Mouse (Mus musculus) stomach, embryonic 16.5 days (tissue): ENCODE results near the gene Pitpnc1. TPM values are rescaled to one million over a fixed set of nuclear protein-coding genes. Genes with fewer than 3 reads are reported as not detected.
A peak's percentile ranks its signal among the peaks of the same experiment; 100 is the strongest.

Source experiments
- ATAC-seq: fragments of 200-750 bp; cut with Nextera tagmentation; 2 replicates; pipeline ENCODE4 v1.8.0; 2017; ENCODE audit warnings: moderate number of reproducible peaks, moderate TSS enrichment; ENCODE audit not compliant: insufficient read depth, low FRiP score
- H3K27ac ChIP-seq: fragments of 300-500 bp; sonication (generic); 2 replicates; pipeline ENCODE4 v1.5.1; 2014; ENCODE audit warnings: low read length
- H3K27me3 ChIP-seq: fragments of 300-500 bp; sonication (generic); 2 replicates; pipeline ENCODE4 v1.6.1; 2014; ENCODE audit warnings: low read length, control low read depth, mixed read lengths; ENCODE audit not compliant: control insufficient read depth, insufficient read depth
- H3K36me3 ChIP-seq: fragments of 300-500 bp; sonication (generic); 2 replicates; pipeline ENCODE4 v1.6.1; 2014; ENCODE audit warnings: low read length; ENCODE audit not compliant: control insufficient read depth, insufficient read depth
- H3K4me1 ChIP-seq: fragments of 300-500 bp; sonication (generic); 2 replicates; pipeline ENCODE4 v1.6.1; 2014; ENCODE audit warnings: low read length, control low read depth, mixed read lengths; ENCODE audit not compliant: control insufficient read depth, insufficient read depth
- H3K4me2 ChIP-seq: fragments of 300-500 bp; sonication (generic); 2 replicates; pipeline ENCODE4 v1.6.1; 2014; ENCODE audit warnings: low read depth, low read length, mixed read lengths
- H3K4me3 ChIP-seq: fragments of 300-500 bp; sonication (generic); replicated peaks from 2 replicates; pipeline ENCODE4 v1.5.1; 2014; ENCODE audit warnings: mild to moderate bottlenecking, low read length
- H3K9ac ChIP-seq: fragments of 300-500 bp; sonication (generic); 2 replicates; pipeline ENCODE4 v1.6.1; 2014; ENCODE audit warnings: low read length
- H3K9me3 ChIP-seq: fragments of 300-500 bp; sonication (generic); replicated peaks from 2 replicates; pipeline ENCODE4 v1.6.1; 2016; ENCODE audit warnings: low read length, control low read depth; ENCODE audit not compliant: control insufficient read depth
- WGBS: fragments of 180-500 bp; shearing (Covaris S2); extraction: QIAGEN DNeasy Blood & Tissue Kit; methylation state at CpG from one replicate; pipeline ENCODE4 v1.1.7; 2014; 5-methylcytosine and 5-hydroxymethylcytosine counted together
- polyA plus RNA-seq: library from polyadenylated mRNA; unstranded; fragments of >200 nt; fragmentation: Nextera tagmentation; extraction: Ambion mirVana; gene quantifications from 2 replicates; pipeline ENCODE4 v1.2.1, GENCODE M21; 2015

The Pitpnc1 gene
- polyA plus RNA-seq, 1 experiment from 2014 or later = 13.9 TPM

GRCm38 (mm10) chr11:107201773-107202172, 268.7 kb downstream of the Pitpnc1 start:
- Histone ChIP-seq H3K9me3 (no peaks in the 10 kb centered on the region), H3K27me3 (no peaks in the 10 kb centered on the region), H3K4me2 (no peak overlapping the region), H3K36me3 (no peaks in the 10 kb centered on the region), H3K4me3 (no peak overlapping the region), H3K4me1 (no peaks in the 10 kb centered on the region), H3K9ac (no peak overlapping the region), H3K27ac (no peak overlapping the region)
- 80% methylated on average over 11 of the region's 11 CpGs for WGBS
- ATAC-seq = no peak

- Histone ChIP-seq H3K4me3 (no peak overlapping the region), H3K4me1 (no peaks in the 10 kb centered on the region), H3K36me3 (no peaks in the 10 kb centered on the region), H3K9ac (no peak overlapping the region), H3K9me3 (no peaks in the 10 kb centered on the region), H3K4me2 (no peak overlapping the region), H3K27me3 (no peaks in the 10 kb centered on the region), H3K27ac (no peak overlapping the region)
- ATAC-seq = no peak
- WGBS = 84% methylated on average over 5 of the region's 5 CpGs
These were observed 271.2 kb downstream of the Pitpnc1 start for GRCm38 (mm10) chr11:107199281-107199680.

GRCm38 (mm10) chr11:107195334-107195733, 275.2 kb downstream of the Pitpnc1 start:
- H3K36me3 ChIP-seq = no peaks in the 10 kb centered on the region
- H3K9ac ChIP-seq = no peak overlapping the region
- ATAC-seq = no peak
- no peak overlapping the region for H3K27ac ChIP-seq
- H3K4me1 ChIP-seq = no peaks in the 10 kb centered on the region
- H3K9me3 ChIP-seq = no peaks in the 10 kb centered on the region
- no peak overlapping the region for H3K4me3 ChIP-seq
- H3K4me2 ChIP-seq = no peak overlapping the region
- no peaks in the 10 kb centered on the region for H3K27me3 ChIP-seq
- 59% methylated on average over 2 of the region's 2 CpGs for WGBS

DNA sequence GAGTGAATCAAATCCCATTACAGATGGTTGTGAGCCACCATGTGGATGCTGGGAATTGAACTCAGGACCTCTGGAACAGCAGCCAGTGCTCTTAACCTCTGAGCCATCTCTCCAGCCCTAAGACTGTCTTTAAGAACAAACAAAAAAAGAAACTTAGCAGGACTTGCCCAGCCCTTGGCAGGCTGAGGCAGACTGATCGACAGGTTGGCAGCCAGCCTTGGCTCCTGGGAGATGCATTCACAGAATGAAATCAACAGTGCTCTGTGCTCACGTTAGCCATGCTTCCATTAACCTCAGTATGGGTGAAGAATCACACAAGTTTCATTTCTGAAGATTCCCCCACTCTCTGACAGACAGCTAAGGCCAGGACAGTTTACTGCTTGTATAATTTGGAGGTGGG, 280.1 kb downstream of the Pitpnc1 start:
- WGBS = 65% methylated on average over 2 of the region's 2 CpGs
- Histone ChIP-seq H3K4me2 (no peak overlapping the region), H3K4me1 (peaks cover 4% of the 10 kb centered on the region), H3K4me3 (no peak overlapping the region), H3K36me3 (no peaks in the 10 kb centered on the region), H3K9me3 (no peaks in the 10 kb centered on the region), H3K27me3 (no peaks in the 10 kb centered on the region), H3K27ac (no peak overlapping the region), H3K9ac (no peak overlapping the region)
- ATAC-seq = no peak

DNA sequence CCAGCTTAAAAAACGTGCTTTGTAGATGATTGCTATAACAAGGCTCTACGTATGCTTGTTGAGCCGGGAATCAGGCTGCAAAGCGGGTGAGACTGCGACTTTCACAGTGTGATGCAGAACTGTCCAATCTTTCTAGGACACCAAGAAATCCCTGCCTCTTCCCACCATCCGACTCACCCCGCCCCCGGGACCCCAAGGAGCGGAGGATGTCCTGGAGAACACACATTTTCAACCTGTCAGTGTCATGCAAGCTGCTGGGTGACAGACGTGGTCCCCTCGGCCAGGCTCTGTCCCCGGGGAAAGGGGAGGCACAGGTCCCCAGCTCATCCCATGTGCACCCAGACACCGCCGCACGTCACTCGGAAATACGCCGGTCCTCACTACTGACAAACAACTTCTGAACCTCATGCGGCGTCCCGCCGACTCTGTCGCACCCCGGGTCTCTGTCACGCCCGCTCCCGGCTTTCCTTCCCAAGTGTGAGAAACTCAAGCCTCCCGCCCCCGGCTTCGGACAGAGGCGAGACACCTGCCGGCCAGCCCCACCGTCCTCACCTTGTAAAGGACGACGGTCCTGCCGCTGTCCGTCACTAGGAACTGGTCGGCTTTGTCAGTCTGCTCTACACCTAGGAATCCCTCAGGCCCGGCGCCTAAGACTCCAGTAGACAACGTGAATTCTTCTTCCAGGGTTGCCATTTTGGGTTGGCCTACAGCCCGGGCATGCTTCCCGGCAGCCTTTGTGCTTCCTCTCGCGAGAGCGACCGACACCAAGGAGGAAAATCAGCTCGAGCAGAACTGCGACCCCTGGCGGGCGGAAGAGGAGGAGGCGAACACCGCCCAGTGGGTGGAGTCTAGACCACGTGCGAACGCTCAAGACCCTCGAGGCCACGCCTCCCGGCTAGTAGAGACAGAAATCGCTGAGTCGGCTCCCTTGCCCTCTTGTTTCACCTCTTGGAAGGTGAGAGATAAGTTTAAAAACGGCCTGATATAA, 281.6 kb downstream of the Pitpnc1 start, which contains the start of gene Nol11:
Gene Nol11 (minus strand): TSS at position 817 of the 988 bp plus-strand sequence.
- Histone ChIP-seq H3K9ac (peak within 1 kb of the TSS; percentile 85), H3K4me3 (peak within 1 kb of the TSS; percentile 76), H3K9me3 (no peaks in the 10 kb centered on the region), H3K36me3 (0 out of 2 replicates have a peak, but pooled peaks cover 5% of the 10 kb centered on the region), H3K27me3 (no peaks in the 10 kb centered on the region), H3K4me1 (peaks cover 4% of the 10 kb centered on the region), H3K4me2 (peak within 1 kb of the TSS; percentile 84), H3K27ac (peak within 1 kb of the TSS; percentile 25; the same call in 1 of the 2 replicates)
- under 1% methylated on average over 62 of the region's 62 CpGs for WGBS
- peak; percentile 97 for ATAC-seq

- no peaks in the 10 kb centered on the region for H3K9me3 ChIP-seq
- no peak for ATAC-seq
- H3K9ac ChIP-seq = no peak overlapping the region
- H3K36me3 ChIP-seq = peaks cover 13% of the 10 kb centered on the region; the same call in 1 of the 2 replicates
- H3K4me2 ChIP-seq = no peak overlapping the region
- 88% methylated on average over 8 of the region's 8 CpGs for WGBS
- H3K27ac ChIP-seq = no peak overlapping the region
- peaks cover 4% of the 10 kb centered on the region for H3K4me1 ChIP-seq
- no peak overlapping the region for H3K4me3 ChIP-seq
- H3K27me3 ChIP-seq = no peaks in the 10 kb centered on the region
These were observed 286.7 kb downstream of the Pitpnc1 start for GRCm38 (mm10) chr11:107183777-107184176.

- Histone ChIP-seq H3K9me3 (no peaks in the 10 kb centered on the region), H3K27ac (no peak overlapping the region), H3K4me3 (no peak overlapping the region), H3K36me3 (no peaks in the 10 kb centered on the region), H3K4me2 (no peak overlapping the region), H3K27me3 (no peaks in the 10 kb centered on the region), H3K9ac (no peak overlapping the region), H3K4me1 (no peaks in the 10 kb centered on the region; the same call in 1 of the 2 replicates)
- no peak for ATAC-seq
- 72% methylated on average over 4 of the region's 4 CpGs for WGBS
These were observed 309.3 kb downstream of the Pitpnc1 start for GRCm38 (mm10) chr11:107161215-107161614.

- H3K9ac ChIP-seq = no peak overlapping the region
- no peaks in the 10 kb centered on the region; the same call in 1 of the 2 replicates for H3K4me1 ChIP-seq
- no peaks in the 10 kb centered on the region for H3K9me3 ChIP-seq
- H3K36me3 ChIP-seq = no peaks in the 10 kb centered on the region
- no peak for ATAC-seq
- WGBS = 40% methylated on average over 1 of the region's 1 CpGs
- H3K4me2 ChIP-seq = no peak overlapping the region
- no peak overlapping the region for H3K4me3 ChIP-seq
- H3K27me3 ChIP-seq = no peaks in the 10 kb centered on the region
- H3K27ac ChIP-seq = no peak overlapping the region
These were observed 311.5 kb downstream of the Pitpnc1 start for GRCm38 (mm10) chr11:107159034-107159433.
